Comparison of ENCODE assay signal across 1 mouse cellular context in the genomic region with DNA sequence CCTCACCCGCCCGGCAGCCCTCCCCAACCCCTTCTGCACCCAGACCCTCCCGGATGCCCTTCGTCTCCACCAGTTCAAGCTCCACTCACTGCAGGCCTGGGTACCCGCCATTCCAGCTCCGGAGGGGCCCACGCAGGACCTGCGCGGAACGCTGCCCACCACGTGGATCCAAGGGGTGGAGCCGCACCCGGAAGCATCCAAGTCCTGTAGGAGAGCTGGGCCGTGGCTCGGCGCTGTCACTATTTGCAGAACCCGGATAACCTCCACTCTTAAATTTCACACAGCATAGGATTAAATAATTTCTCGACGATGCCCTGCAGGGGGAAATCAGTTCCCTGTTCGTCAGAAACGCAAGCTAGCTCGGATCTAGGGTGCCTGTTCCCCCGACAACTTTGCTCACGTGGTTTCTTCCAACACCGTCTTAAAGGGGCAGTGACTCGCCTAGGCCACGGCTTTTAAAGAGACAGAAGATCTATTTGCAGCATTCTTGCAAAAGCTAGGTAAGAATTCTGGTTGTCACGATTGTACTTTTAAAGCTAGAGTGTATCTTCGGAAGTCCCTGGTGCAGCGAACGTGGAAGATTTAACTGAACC.
TF ChIP-seq lines count a peak whose summit lies in the region.

A gene (minus strand): TSS at position 185 of the 593 bp plus-strand sequence.
A gene (plus strand): TSS at position 451 of the 593 bp plus-strand sequence.

TF ChIP-seq in MEL, 35 proteins besides CTCF, POLR2A, EP300 and RAD21 (continued from another document):
- TF ChIP-seq MAZ (IDR thresholded peaks at IDR 0.05; ENCODE audit: low read depth, low read length) (peak; percentile 52; the same call in 1 of the 2 replicates), TBP (IDR thresholded peaks at IDR 0.05; ENCODE audit: low read depth, low read length) (peak; percentile 75), MYC (IDR thresholded peaks at IDR 0.05; ENCODE audit: low read depth, low read length) (peak; percentile 97)
